Mouse (Mus musculus) layer of hippocampus, postnatal 36 days (tissue): ENCODE measurements around the gene Prl2c2. TPM values are rescaled to one million over a fixed set of nuclear protein-coding genes. Genes with fewer than 3 reads are reported as not detected.
"Not testable (repeated sequence)": the region's sequence is repeated elsewhere in the genome, so short reads cannot be mapped to it uniquely, and the experiment has no call there.

Experiments
- DNase-seq, 2 experiments: peaks; one replicate each; pipeline ENCODE4 v3.0.0; 2022
- total RNA-seq, 2 experiments: library from RNA; stranded (reverse); gene quantifications; 2 replicates each; pipeline ENCODE4 v1.2.3; 2021

Gene Prl2c2
- not detected for total RNA-seq

DNA sequence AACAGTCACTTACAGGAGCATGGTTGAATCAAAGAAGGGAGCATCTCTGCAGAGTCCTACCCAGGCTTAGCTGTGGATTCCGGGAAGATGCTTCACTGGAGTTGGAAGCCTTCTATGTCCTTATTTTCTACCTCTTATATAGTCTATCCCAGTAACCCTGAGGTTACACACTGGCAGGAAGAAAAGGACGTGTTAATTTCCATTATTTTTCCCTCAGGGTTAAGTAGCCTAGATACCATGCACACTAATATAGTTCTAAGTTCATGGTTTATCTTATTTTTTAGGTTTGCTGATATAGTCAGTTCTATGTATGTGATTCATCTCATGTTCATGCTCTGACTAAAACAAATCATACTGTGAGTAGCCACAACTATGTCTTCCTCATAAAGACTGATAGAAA lies at the start of gene Prl2c2:
Gene Prl2c2 (minus strand): TSS at position 101 of the 400 bp plus-strand sequence.
- not testable (repeated sequence) for DNase-seq

GRCm38 (mm10) chr13:13025872-13026271 lies 20.7 kb upstream of the Prl2c2 start:
- not testable (repeated sequence) for DNase-seq

DNA sequence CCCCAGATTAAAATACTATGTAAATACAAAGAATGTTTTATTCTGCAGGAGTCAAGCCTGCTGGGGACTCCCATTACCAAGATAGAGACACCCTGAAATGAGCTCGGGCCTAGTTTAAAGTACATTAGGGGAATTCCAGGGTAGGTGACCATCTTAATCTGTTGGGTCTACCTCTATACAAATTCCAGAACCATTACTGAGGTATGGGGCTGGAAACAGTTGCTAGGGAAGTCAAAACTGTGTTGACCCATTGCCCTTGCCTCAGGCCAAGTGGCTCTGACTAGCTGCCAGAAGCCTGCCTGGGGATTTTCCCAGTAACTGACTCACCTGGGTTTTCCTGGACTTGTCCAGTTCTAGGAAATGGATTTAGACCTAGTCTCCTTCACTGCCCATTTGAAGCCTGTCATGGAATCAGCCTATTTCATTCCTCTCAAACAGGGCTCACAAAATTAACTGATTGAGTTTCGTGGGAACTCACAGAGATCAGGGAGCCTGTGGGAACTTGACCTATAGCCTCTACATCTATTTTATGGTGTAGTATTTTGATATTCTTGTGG lies 8.9 kb upstream of the Prl2c2 start:
- DNase-seq, result not testable (repeated sequence)

Other genes with a start within 250 kb of the Prl2c2 start
- not detected for gene Prl2c3, start 205.3 kb downstream of the Prl2c2 start, total RNA-seq
- not detected for gene Prl2c5, start 177.3 kb upstream of the Prl2c2 start, total RNA-seq